Mouse (Mus musculus): Measurements from ENCODE around the gene Trak1. TPM values are rescaled to one million over a fixed set of nuclear protein-coding genes. Genes with fewer than 3 reads are reported as not detected.
"Not testable (repeated sequence)": the region's sequence is repeated elsewhere in the genome, so short reads cannot be mapped to it uniquely, and the experiment has no call there.

Trak1 gene
- total RNA-seq, 2 experiments from 2014 or later, result 180 to 193 TPM

- no peak for DNase-seq
These were observed 22.1 kb downstream of the Trak1 start for GRCm38 (mm10) chr9:121319323-121319966.

DNA sequence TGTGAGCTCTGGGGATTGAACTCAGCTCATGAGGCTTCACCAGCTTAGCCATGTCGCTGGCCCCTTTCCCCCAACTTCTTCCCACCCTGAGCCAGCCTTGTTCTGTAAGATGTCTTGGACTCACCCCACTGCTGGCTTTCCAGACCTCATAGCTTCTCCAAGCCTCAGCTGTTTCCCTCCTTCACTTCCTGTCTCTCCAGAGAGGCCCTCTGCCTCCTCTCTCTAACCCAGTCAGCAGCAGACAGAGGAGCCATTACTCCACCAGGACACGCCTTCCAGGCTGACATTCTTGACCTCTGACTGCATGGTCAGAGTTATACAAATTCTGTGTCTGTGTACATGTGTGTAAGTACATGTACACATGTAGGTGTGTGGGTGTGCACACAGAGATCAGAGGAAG lies 23.1 kb downstream of the Trak1 start:
- DNase-seq, result no peak

DNA sequence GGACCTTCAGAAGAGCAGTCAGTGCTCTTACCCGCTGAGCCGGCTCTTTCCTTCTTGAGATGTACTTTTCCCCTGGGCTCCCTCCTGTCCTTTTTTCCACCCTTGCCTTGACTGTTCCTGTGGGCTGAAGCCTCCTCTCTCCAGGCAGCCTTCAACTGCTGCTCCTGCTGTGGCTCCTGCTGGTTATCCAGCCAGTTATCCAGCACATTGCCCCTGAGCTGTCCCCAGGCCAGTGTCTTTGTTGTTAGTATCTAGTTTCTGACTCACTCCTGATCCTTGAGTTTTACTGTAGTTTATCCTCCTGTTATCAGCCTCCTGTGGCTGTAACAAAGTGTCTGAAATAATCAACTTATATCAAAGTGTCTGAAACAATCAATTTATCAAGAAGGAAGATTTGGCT lies 23.8 kb downstream of the Trak1 start:
- no peak for DNase-seq

- peak; percentile 62 for DNase-seq
These were observed 24.7 kb downstream of the Trak1 start for GRCm38 (mm10) chr9:121322034-121322433.

DNA sequence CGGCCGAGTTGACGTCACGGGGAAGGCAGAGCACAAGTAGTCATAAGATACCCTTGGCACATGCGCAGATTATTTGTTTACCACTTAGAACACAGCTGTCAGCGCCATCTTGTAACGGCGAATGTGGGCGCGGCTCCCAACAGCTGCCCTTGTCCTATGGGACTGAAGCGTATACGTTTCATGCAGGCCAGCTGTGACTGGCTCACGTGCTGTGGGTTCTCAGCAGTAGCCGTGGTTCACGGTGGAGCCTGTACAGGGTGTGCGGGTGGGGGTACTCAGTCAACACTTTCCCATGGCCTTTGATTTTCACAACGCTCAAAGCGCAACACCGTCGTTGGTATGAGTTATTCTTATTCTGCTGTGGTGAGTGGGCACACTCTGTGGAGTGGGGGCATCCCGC lies 31.0 kb downstream of the Trak1 start:
- DNase-seq, result not testable (repeated sequence)

DNA sequence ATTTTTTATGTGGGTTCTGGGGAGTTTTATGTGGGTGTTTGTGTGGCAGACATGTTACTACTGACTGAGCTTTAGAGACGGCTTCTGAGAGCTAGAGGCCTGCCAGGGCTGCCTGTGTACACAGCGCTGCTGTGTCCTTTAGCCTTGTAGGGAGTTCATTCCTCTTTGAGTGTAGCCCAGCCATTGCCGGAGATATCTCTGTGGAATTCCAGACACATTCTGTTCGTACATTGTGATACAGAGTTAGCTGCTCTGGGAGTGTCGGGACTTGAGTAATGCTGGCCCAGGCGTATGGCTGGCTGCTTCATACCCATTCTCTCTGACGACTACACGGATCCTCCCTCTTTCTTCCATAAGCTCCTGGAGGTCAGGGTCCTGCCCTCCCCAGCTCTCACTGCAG lies 31.9 kb downstream of the Trak1 start:
- DNase-seq, result no peak

- DNase-seq, result no peak
These were observed 32.8 kb downstream of the Trak1 start for GRCm38 (mm10) chr9:121330065-121330464.

DNA sequence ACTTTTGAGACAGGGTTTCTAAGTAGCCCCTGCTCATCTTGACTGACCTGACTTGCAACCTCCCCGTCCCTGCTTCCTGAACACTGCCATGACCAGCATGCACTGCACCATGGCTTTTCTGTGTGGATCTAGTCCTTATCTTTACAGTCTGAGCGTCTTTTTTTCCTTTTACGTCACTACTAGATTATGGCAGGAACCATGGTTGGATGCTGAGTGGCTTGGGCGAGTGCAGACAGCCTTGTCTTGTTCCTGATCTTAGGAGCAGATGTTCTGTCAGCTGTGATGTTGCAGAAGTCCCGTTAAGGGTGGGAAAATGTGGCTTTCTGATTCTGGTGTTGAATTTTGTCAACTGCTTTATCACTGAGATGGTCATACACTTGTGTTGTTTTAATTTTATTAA lies 34.1 kb downstream of the Trak1 start:
- DNase-seq, result no peak

- DNase-seq, result peak; percentile 74
These were observed 34.8 kb downstream of the Trak1 start for GRCm38 (mm10) chr9:121331878-121332630.

- DNase-seq, result no peak
These were observed 36.3 kb downstream of the Trak1 start for GRCm38 (mm10) chr9:121333559-121333958.

GRCm38 (mm10) chr9:121334311-121334851 lies 37.1 kb downstream of the Trak1 start:
- no peak for DNase-seq

DNA sequence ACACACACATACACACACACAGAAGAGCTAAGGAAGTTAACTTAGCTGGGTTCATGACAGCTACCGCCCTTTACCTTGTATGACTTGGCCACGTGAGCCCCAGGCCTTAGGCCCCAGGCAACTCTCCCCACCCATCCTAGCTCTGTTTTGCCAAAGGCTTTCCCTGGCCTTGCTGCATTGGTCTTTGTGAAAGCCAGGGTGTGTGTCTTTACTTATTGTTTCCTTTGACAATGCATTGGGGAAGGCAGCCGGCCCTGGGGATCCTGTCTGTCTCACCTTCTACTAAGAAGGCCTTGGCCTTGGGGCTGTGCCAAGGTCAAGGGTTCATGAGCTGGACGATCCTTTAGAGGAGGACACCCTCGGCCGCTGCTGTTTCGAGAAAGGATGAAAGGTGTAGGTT lies 38.3 kb downstream of the Trak1 start:
- DNase-seq, result no peak

- no peak for DNase-seq
These were observed 39.1 kb downstream of the Trak1 start for GRCm38 (mm10) chr9:121336324-121336946.

DNA sequence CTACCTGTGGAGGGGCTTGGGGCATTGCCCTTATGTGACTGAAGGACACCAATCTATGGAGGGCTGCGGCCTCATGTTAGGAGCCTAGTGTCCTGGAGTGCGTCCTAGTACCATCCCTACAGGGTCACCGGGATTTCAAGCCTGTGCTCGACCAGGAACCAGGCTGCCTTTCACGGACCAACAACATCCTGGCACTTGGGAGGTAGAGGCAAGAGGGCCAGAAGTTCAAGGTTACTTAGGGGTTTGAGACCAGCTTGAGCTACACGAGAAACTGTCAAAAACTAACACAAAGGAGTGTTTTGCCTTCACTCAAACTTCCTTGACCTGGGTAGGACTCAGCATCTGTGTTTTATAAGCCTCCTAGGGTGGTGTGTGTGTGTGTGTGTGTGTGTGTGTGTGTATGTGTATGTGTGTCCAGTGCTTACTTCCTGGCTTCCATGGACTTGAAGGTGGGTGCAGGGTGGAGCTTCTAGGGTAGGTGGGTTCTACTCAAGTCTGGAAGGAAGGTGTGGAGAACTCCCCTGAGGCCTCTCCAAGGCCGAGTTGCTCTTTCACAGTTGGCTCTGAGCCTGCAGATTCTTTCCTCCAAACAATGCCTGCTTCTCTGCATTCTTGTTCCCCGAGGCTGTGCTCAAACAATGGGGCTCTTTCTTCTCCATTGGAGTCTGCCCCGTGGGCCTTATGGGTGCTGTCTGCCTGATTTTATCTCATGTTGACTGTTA lies 40.1 kb downstream of the Trak1 start:
- no peak for DNase-seq

DNA sequence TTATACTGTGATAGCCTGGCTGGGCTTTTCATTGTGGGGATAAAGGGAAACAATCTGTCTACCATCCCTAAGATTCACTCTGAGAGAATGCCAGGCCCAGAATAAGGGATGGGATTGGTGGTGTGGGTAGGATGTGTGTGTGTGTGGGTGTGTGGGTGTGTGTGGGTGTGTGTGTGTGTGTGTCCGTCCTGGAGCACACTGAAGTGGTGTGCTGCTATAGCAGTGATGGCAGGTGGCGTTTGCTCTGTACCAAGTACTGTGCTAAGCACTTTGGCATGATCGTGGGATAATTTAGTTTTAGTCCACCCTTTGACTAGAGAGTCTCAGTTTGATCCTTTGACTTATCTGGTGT lies 40.6 kb downstream of the Trak1 start:
- no peak for DNase-seq

- peak; percentile 78 for DNase-seq
These were observed 44.5 kb downstream of the Trak1 start for GRCm38 (mm10) chr9:121341832-121342231.

GRCm38 (mm10) chr9:121342510-121343110 lies 45.3 kb downstream of the Trak1 start:
- no peak for DNase-seq

- DNase-seq, result no peak
These were observed 46.0 kb downstream of the Trak1 start for GRCm38 (mm10) chr9:121343122-121343876.

DNA sequence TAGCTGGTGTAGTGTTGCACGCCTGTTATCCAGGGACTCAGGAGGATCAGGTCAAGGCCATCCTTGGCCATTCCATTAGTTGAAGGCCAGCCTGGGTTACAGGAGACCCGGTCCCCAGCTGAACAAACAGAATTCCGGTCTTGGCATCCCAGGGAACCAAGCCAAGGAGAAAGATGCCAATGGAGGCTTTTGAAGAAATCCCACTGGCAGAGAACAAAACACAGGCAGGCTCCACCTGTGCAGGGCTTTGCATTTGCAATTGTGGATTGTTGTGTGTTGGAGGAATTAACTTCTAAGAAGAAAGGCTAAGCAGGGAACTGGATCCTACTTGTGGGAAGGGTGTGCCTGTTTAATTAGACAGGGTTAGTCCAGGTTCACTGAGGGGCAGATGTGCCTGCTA lies 47.0 kb downstream of the Trak1 start:
- no peak for DNase-seq

DNA sequence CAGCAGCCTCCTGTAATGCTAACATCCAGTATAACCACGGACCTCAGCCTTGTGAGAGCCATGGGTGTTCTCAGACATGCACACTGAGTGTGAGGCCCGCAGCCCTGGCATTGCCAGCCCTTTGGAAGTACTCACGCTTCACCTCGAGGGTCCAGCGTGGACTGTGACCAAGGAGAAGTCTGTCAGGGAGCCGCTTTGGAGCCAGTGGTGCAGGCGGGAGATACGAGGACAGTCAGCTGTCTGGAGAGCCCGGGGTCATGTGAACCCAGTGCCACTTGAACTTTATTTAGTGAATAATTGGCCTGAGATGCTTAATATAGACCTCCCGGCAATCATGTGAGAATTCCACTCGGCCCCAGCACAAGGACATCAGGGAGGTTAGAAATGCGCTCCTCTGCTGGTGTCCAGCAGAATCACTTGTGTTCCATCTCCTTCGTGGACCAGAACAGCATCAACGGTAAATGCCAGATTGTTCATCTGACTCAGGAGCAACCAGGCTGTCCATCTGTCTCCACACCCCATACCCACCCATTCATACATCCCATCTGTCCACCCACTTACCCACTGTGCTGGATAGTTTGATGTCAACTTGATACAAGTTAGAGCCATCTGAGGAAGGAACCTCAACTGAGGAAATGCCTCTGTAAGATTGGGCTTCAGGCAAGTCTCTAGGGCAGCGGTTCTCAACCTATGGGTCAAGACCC lies 48.3 kb downstream of the Trak1 start:
- DNase-seq, result peak; percentile 62

GRCm38 (mm10) chr9:121346635-121347034 lies 49.3 kb downstream of the Trak1 start:
- no peak for DNase-seq
